Mouse (Mus musculus) midbrain, embryonic 15.5 days (tissue): ENCODE data around the gene Anapc2. TPM values are rescaled to one million over a fixed set of nuclear protein-coding genes. Genes with fewer than 3 reads are reported as not detected.

Source experiments
- ATAC-seq: fragments of 200-750 bp; cut with Nextera tagmentation; replicated peaks from 2 replicates; pipeline ENCODE4 v1.8.0; 2017; ENCODE audit warnings: moderate TSS enrichment
- H3K27ac ChIP-seq: fragments of 300-500 bp; sonication (generic); 2 replicates; pipeline ENCODE4 v1.5.1; 2015; ENCODE audit warnings: mild to moderate bottlenecking, inconsistent platforms
- H3K27me3 ChIP-seq: fragments of 300-500 bp; sonication (generic); replicated peaks from 2 replicates; pipeline ENCODE4 v1.6.1; 2015; ENCODE audit warnings: inconsistent platforms
- H3K36me3 ChIP-seq: fragments of 300-500 bp; sonication (generic); replicated peaks from 2 replicates; pipeline ENCODE4 v1.6.1; 2015; ENCODE audit warnings: inconsistent platforms
- H3K4me1 ChIP-seq: fragments of 300-500 bp; sonication (generic); 2 replicates; pipeline ENCODE4 v1.6.1; 2015; ENCODE audit warnings: inconsistent platforms
- H3K4me2 ChIP-seq: fragments of 300-500 bp; sonication (generic); 2 replicates; pipeline ENCODE4 v1.6.1; 2015; ENCODE audit warnings: inconsistent platforms, mild to moderate bottlenecking, moderate library complexity
- H3K4me3 ChIP-seq: fragments of 300-500 bp; sonication (generic); 2 replicates; pipeline ENCODE4 v1.5.1; 2015; ENCODE audit warnings: mild to moderate bottlenecking, inconsistent platforms
- H3K9ac ChIP-seq: fragments of 300-500 bp; sonication (generic); 2 replicates; pipeline ENCODE4 v1.6.1; 2015; ENCODE audit warnings: mild to moderate bottlenecking, inconsistent platforms
- H3K9me3 ChIP-seq: fragments of 300-500 bp; sonication (generic); 2 replicates; pipeline ENCODE4 v1.6.1; 2016; ENCODE audit warnings: inconsistent platforms
- WGBS: fragments of 180-500 bp; shearing (Covaris S2); methylation state at CpG from one replicate; pipeline ENCODE4 v1.1.7; 2015; ENCODE audit warnings: mixed read lengths; 5-methylcytosine and 5-hydroxymethylcytosine counted together
- polyA plus RNA-seq: library from polyadenylated mRNA; unstranded; fragments of >200 nt; fragmentation: Nextera tagmentation; extraction: Ambion mirVana; gene quantifications from 2 replicates; pipeline ENCODE4 v1.2.1, GENCODE M21; 2015

Anapc2 gene
- polyA plus RNA-seq, 1 experiment from 2014 or later = 157 TPM

DNA sequence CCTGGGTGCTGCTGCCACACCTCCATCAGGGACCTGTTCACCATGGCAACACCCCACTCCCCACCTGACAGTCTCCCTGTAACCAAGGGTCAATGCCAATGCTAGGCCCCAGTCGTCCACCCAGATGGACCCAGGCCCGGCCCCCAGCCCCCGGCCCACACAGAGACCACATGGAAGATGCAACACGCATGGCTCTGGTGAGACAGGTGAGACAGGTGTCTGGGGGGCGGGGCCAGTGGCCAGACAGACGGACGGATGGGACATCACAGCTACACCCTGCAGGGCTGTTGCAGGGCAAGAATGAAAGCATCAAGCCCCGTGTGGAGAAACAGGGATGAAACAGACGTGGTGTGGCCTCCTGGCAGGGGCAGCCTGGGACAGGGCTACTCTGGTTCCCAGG is 21.4 kb downstream of the Anapc2 start:
- H3K36me3 ChIP-seq = peaks cover 13% of the 10 kb centered on the region; the same call in 1 of the 2 replicates
- no peak overlapping the region for H3K4me3 ChIP-seq
- no peak overlapping the region for H3K9ac ChIP-seq
- no peak overlapping the region for H3K4me2 ChIP-seq
- no peaks in the 10 kb centered on the region for H3K9me3 ChIP-seq
- peaks cover 78% of the 10 kb centered on the region for H3K27me3 ChIP-seq
- ATAC-seq = no peak
- H3K27ac ChIP-seq = no peak overlapping the region
- WGBS = 78% methylated on average over 9 of the region's 9 CpGs
- peaks cover 35% of the 10 kb centered on the region for H3K4me1 ChIP-seq

GRCm38 (mm10) chr2:25297093-25297492 is 24.8 kb downstream of the Anapc2 start:
- 73% methylated on average over 8 of the region's 8 CpGs for WGBS
- H3K27ac ChIP-seq = no peak overlapping the region
- H3K9ac ChIP-seq = no peak overlapping the region
- peaks cover 13% of the 10 kb centered on the region; the same call in 1 of the 2 replicates for H3K36me3 ChIP-seq
- H3K27me3 ChIP-seq = peaks cover 44% of the 10 kb centered on the region
- H3K4me1 ChIP-seq = peaks cover 7% of the 10 kb centered on the region
- no peaks in the 10 kb centered on the region for H3K9me3 ChIP-seq
- no peak overlapping the region for H3K4me3 ChIP-seq
- ATAC-seq = no peak
- no peak overlapping the region for H3K4me2 ChIP-seq

DNA sequence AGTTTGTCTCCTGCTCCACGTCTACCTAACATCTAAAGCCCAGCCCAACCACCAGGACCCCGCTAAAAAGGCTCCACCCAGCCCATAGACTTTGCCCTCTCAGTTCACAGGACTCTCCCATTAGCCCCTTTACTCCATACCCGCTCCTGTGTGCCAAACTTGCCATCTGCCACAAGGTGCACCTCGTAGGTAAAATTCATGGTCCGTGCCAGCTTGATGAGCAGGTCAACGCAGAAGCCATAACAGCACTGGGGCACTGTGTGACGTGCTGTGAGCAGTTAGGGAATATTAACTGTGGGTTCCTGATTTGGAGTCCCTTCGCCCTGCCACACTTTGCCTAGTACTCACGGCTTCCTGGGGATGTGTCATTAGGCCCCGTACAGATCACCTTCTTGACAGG is 25.8 kb downstream of the Anapc2 start:
- Histone ChIP-seq H3K4me3 (no peak overlapping the region), H3K36me3 (peaks cover 13% of the 10 kb centered on the region; the same call in 1 of the 2 replicates), H3K9me3 (no peaks in the 10 kb centered on the region), H3K4me1 (no peaks in the 10 kb centered on the region), H3K4me2 (no peak overlapping the region), H3K27me3 (peaks cover 35% of the 10 kb centered on the region), H3K27ac (no peak overlapping the region), H3K9ac (no peak overlapping the region)
- WGBS = 82% methylated on average over 10 of the region's 10 CpGs
- ATAC-seq = no peak

- H3K4me2 ChIP-seq = no peak overlapping the region
- H3K9me3 ChIP-seq = no peaks in the 10 kb centered on the region
- ATAC-seq = no peak
- no peak overlapping the region for H3K9ac ChIP-seq
- peaks cover 17% of the 10 kb centered on the region for H3K4me1 ChIP-seq
- no peak overlapping the region for H3K27ac ChIP-seq
- H3K36me3 ChIP-seq = 0 out of 2 replicates have a peak, but pooled peaks cover 7% of the 10 kb centered on the region
- H3K4me3 ChIP-seq = no peak overlapping the region
- WGBS = 70% methylated on average over 3 of the region's 3 CpGs
- H3K27me3 ChIP-seq = peaks cover 29% of the 10 kb centered on the region
These were observed 31.2 kb downstream of the Anapc2 start for GRCm38 (mm10) chr2:25303452-25303851.

DNA sequence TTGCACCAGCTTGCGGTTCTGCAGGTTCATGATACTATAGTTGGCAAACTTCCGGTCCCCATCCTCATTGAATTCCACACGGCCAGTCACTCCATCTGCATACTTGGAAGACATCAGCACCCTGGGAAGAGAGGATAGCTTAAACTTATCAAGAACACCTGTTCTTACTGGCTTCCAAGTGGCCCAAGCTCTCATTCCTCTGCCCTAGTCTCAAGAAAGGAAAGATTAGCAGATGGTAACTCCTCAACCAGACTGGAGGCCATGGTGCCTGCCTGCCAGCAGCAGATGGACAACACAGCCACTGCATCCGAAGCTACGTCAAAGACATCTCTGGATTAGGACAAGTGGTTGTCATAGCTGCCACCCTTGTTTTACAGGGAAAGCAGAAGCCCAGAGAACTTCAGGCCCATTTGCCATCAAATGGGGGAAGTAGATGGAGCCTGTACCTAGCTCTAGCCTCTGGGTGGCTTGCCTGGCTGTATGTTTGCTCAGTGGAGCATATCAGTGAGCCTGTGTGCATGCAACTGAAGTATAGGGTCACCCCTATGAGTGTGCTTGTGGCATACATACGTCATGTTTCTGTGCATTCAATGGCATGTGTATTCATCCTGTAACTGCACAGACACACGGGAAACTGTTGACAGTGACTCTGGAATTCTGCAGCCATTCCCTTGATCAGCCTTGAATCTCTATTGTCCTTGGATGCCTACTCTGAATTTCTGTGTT is 31.8 kb downstream of the Anapc2 start:
- WGBS = 66% methylated on average over 7 of the region's 7 CpGs
- Histone ChIP-seq H3K9me3 (no peaks in the 10 kb centered on the region), H3K36me3 (0 out of 2 replicates have a peak, but pooled peaks cover 7% of the 10 kb centered on the region), H3K27ac (peak overlapping the region; percentile 73; the same call in 1 of the 2 replicates), H3K4me3 (peak overlapping the region; percentile 44), H3K27me3 (peaks cover 34% of the 10 kb centered on the region), H3K4me1 (peaks cover 17% of the 10 kb centered on the region), H3K4me2 (peak overlapping the region; percentile 77), H3K9ac (no peak overlapping the region)
- ATAC-seq = no peak

DNA sequence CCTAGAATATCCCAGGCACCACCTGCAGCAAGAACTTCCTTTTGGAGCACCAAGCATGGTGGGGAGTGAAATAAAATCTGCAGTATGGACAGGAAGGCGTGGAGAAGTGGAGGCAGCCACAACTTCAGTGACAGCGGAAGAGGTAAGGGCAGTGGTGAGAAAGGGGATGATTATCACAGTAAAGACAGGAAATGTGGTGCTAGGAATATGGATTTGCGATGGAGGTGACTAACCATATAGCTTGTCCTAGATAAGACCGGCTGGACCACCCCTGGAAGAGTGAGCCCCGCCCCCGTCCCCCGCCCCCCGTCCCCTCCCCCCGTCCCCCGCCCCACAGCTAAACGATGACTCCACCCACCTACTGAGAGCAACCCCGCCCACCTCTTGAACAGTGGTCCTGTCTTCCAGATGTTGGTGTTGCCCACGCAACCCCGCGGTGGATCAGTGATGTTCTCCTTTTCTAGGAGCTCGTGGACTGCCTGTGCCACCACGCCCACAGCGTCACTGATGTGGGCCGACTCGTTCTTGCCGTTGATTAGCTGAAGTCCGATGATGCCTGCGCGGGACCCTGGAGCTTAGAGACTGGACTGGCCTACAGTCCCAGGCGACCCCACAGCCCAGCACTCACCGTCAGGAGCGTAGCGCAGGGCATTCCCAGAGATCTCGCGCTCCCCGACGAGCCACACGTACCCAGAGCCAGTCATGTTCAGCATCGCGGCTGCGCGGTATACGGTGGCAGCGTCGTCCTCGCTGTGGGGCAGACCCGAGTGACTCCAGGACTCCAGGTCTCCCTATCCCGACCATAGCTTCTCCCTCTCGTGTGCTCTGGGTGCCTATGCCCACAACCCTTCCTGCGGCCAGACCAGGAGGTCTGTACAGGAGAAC is 32.6 kb downstream of the Anapc2 start:
- H3K36me3 ChIP-seq = peaks cover 7% of the 10 kb centered on the region; the same call in 1 of the 2 replicates
- WGBS = 1% methylated on average over 45 of the region's 45 CpGs
- peak overlapping the region; percentile 77 for H3K4me2 ChIP-seq
- peaks cover 17% of the 10 kb centered on the region for H3K4me1 ChIP-seq
- no peaks in the 10 kb centered on the region for H3K9me3 ChIP-seq
- peak; percentile 88 for ATAC-seq
- H3K9ac ChIP-seq = peak overlapping the region; percentile 62
- H3K4me3 ChIP-seq = peak overlapping the region; percentile 44
- H3K27ac ChIP-seq = peak overlapping the region; percentile 73
- peaks cover 41% of the 10 kb centered on the region for H3K27me3 ChIP-seq

- peaks cover 50% of the 10 kb centered on the region for H3K27me3 ChIP-seq
These were observed 33.5 kb downstream of the Anapc2 start for GRCm38 (mm10) chr2:25305587-25306359.

GRCm38 (mm10) chr2:25310180-25310579 is 37.9 kb downstream of the Anapc2 start:
- ATAC-seq = no peak
- Histone ChIP-seq H3K27me3 (peaks cover 87% of the 10 kb centered on the region), H3K4me2 (no peak overlapping the region), H3K27ac (no peak overlapping the region), H3K4me3 (no peak overlapping the region), H3K9me3 (no peaks in the 10 kb centered on the region), H3K36me3 (peaks cover 22% of the 10 kb centered on the region; the same call in 1 of the 2 replicates), H3K4me1 (peaks cover 6% of the 10 kb centered on the region), H3K9ac (no peak overlapping the region)
- 58% methylated on average over 10 of the region's 10 CpGs for WGBS

More at GRCm38 (mm10) chr2:25305587-25306359, 33.5 kb downstream of the Anapc2 start:
- WGBS = 50% methylated on average over 14 of the region's 14 CpGs
- Histone ChIP-seq H3K4me2 (peak overlapping the region; percentile 77), H3K27ac (peak overlapping the region; percentile 73), H3K4me1 (peaks cover 17% of the 10 kb centered on the region), H3K36me3 (peaks cover 9% of the 10 kb centered on the region; the same call in 1 of the 2 replicates), H3K4me3 (peak overlapping the region; percentile 44), H3K9me3 (no peaks in the 10 kb centered on the region), H3K9ac (peak overlapping the region; percentile 62)
- peak; percentile 12; the same call in 1 of the 2 replicates for ATAC-seq

DNA sequence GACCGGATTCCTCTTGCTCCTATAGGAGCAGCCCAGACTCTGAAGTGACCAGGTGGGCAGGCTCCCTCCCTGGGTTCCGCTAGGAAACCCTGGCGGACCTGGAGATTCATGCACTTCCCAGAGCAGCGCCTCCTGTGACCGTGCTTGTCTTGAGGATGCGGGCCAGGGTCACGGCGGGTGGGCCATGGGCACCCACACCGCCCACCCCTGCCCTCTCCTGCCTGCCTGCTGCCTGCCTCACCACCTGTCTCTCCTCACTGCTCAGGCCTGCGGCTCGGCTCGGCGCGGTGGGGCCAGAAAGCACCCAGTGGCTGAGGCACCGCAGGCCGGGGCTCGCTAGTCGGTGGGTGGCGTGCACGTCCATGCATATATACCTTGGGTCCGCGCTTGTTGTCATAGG is 38.7 kb downstream of the Anapc2 start:
- no peak overlapping the region for H3K27ac ChIP-seq
- peaks cover 22% of the 10 kb centered on the region; the same call in 1 of the 2 replicates for H3K36me3 ChIP-seq
- H3K4me2 ChIP-seq = no peak overlapping the region
- H3K4me1 ChIP-seq = no peaks in the 10 kb centered on the region
- peaks cover 95% of the 10 kb centered on the region for H3K27me3 ChIP-seq
- 0 out of 2 replicates have a peak, but pooled peaks have one; percentile 27 for ATAC-seq
- no peak overlapping the region for H3K9ac ChIP-seq
- no peak overlapping the region for H3K4me3 ChIP-seq
- H3K9me3 ChIP-seq = no peaks in the 10 kb centered on the region
- 7% methylated on average over 22 of the region's 22 CpGs for WGBS

DNA sequence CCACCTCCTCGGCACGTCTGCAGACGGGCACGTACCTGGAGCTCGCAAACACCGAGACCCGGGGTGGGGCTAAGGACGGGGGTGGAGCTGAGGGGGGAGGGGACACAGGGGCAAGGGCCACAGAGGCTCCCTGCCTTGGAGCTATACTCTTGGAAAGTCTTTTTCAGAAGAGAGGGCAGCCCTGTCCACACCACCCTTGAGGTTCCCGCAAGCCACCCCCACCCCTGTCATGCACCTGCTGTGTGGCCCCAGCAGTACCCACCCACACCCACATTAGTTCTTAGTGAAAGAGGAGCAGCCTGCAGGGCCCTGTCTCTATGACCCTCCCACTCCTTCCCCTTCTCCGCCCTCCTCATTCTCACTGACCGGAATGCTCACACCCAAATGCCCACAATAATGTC is 39.2 kb downstream of the Anapc2 start:
- H3K27me3 ChIP-seq = peaks cover 96% of the 10 kb centered on the region
- no peak overlapping the region for H3K4me2 ChIP-seq
- H3K27ac ChIP-seq = no peak overlapping the region
- H3K9me3 ChIP-seq = no peaks in the 10 kb centered on the region
- no peak overlapping the region for H3K9ac ChIP-seq
- 8% methylated on average over 11 of the region's 11 CpGs for WGBS
- 0 out of 2 replicates have a peak, but pooled peaks have one; percentile 25 for ATAC-seq
- H3K36me3 ChIP-seq = peaks cover 22% of the 10 kb centered on the region; the same call in 1 of the 2 replicates
- H3K4me1 ChIP-seq = no peaks in the 10 kb centered on the region
- no peak overlapping the region for H3K4me3 ChIP-seq

- Histone ChIP-seq H3K4me3 (peak overlapping the region; percentile 53), H3K27me3 (peaks cover 53% of the 10 kb centered on the region), H3K4me1 (peaks cover 24% of the 10 kb centered on the region), H3K27ac (peak overlapping the region; percentile 82), H3K9me3 (no peaks in the 10 kb centered on the region), H3K4me2 (peak overlapping the region; percentile 61), H3K36me3 (peaks cover 1% of the 10 kb centered on the region; the same call in 1 of the 2 replicates), H3K9ac (peak overlapping the region; percentile 65)
- ATAC-seq = peak; percentile 74
- 5% methylated on average over 31 of the region's 31 CpGs for WGBS
These were observed 46.1 kb downstream of the Anapc2 start for GRCm38 (mm10) chr2:25318119-25318966.
